Mouse (Mus musculus): ENCODE measurements around the gene Gnptab. TPM values are rescaled to one million over a fixed set of nuclear protein-coding genes. Genes with fewer than 3 reads are reported as not detected.

The Gnptab gene
- polyA plus RNA-seq, 1 experiment from 2014 or later: 9.7 TPM

DNA sequence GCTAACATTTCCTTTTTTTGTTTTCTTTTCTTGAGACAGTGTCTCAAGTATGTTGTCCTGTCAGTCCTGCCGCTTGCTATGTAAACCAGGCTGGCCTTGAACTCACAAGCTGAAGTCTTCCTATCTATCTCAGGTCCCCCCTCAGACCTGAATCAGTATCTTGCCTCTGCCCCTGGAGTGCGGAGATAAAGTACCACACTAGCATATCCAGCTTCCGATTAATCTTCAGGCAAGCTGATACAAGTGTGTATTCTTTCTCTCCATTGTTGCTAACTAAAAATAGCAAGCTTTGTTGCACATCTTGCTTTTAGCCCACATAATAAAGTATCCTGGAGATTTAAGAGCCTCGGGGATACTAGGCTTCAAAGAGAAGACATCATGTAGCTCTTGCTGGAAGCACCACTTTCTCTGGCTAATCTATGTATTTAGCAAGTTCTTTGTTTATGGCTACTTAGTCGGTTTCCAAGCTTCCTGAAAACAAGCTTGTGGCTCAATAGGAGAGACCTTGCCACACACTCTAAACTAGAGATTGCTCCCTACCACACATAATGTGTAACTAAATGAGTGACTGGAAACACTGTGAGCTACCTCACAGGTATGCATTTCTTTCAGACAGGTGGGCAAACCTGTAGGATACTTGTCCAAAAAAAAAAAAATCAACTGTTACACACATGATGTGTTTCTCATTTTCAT lies 27.4 kb upstream of the Gnptab start:
- H3K4me2 ChIP-seq (replicated peaks; ENCODE audit: low read depth, low read length): no peak overlapping the region
- no peak overlapping the region for H3K27ac ChIP-seq (ENCODE audit: low read depth, low read length)
- ATAC-seq (ENCODE audit: low FRiP score) (no peak), DNase-seq (ENCODE audit: low spot score) (no peak)
- no peaks in the 10 kb centered on the region for H3K9me3 ChIP-seq (ENCODE audit: control insufficient read depth, low read length)
- no peak overlapping the region for H3K4me3 ChIP-seq (ENCODE audit: low read depth, low read length)
- H3K4me1 ChIP-seq (replicated peaks; ENCODE audit: control insufficient read depth, insufficient read depth, low read length): no peaks in the 10 kb centered on the region
- no peaks in the 10 kb centered on the region for H3K36me3 ChIP-seq (ENCODE audit: control insufficient read depth, insufficient read depth, low read length)
- H3K9ac ChIP-seq (ENCODE audit: low read depth, low read length): no peak overlapping the region
- peaks cover 5% of the 10 kb centered on the region for H3K27me3 ChIP-seq (ENCODE audit: control insufficient read depth, insufficient read depth, low read length)
- WGBS: 78% methylated on average over 5 of the region's 5 CpGs

DNA sequence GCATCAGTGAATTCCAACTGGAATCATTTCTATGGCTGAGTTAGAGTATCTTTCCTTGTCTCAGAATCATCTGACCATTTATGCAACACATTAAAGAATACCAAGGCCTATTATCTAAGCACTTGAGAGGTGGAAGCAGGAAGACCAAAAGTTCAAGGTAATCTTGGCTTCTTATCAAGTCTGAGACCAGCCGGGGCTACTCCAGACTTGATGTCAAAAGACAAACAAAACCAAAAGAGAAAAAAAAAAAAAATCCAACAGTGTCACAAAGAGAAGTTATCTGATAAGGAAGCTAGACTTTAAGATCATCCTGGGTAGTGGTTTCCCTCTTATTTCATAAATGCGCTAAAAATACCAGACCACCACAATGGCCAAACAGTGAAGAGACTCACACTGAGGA lies 26.4 kb upstream of the Gnptab start:
- whole genome bisulfite sequencing: 98% methylated on average over 2 of the region's 2 CpGs
- ATAC-seq (ENCODE audit: low FRiP score): no peak
- no peak overlapping the region for H3K27ac ChIP-seq (ENCODE audit: low read depth, low read length)
- no peaks in the 10 kb centered on the region for H3K9me3 ChIP-seq (ENCODE audit: control insufficient read depth, low read length)
- H3K4me2 ChIP-seq (replicated peaks; ENCODE audit: low read depth, low read length): no peak overlapping the region
- DNase-seq (ENCODE audit: low spot score): no peak
- H3K27me3 ChIP-seq (ENCODE audit: control insufficient read depth, insufficient read depth, low read length): peaks cover 10% of the 10 kb centered on the region
- no peaks in the 10 kb centered on the region for H3K36me3 ChIP-seq (ENCODE audit: control insufficient read depth, insufficient read depth, low read length)
- no peak overlapping the region for H3K4me3 ChIP-seq (ENCODE audit: low read depth, low read length)
- no peak overlapping the region for H3K9ac ChIP-seq (ENCODE audit: low read depth, low read length)
- H3K4me1 ChIP-seq (replicated peaks; ENCODE audit: control insufficient read depth, insufficient read depth, low read length): no peaks in the 10 kb centered on the region

DNA sequence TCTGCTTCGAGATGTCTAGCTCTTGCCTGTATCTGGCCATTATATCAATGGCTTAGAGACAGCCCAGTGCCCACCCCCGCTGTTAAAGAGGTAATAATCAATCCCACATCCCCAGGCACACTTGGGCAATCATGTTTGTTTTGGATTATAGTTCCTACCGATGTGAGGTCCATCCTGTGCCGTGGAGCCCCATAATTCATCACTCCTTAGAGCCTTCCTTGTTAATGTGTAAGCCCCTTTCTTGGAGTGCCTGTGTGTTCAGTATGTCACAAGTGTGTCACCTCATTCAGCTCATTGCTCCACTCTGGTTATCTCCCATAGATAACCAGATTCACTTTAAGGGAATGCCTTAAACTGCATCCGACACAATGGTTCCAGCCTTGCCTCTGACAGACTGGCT lies 24.3 kb upstream of the Gnptab start:
- no peaks in the 10 kb centered on the region for H3K4me1 ChIP-seq (replicated peaks; ENCODE audit: control insufficient read depth, insufficient read depth, low read length)
- ATAC-seq (ENCODE audit: low FRiP score): no peak
- WGBS: 83% methylated on average over 5 of the region's 5 CpGs
- H3K4me3 ChIP-seq (ENCODE audit: low read depth, low read length): no peak overlapping the region
- no peak overlapping the region for H3K4me2 ChIP-seq (replicated peaks; ENCODE audit: low read depth, low read length)
- peaks cover 10% of the 10 kb centered on the region for H3K27me3 ChIP-seq (ENCODE audit: control insufficient read depth, insufficient read depth, low read length)
- H3K9ac ChIP-seq (ENCODE audit: low read depth, low read length): no peak overlapping the region
- H3K36me3 ChIP-seq (ENCODE audit: control insufficient read depth, insufficient read depth, low read length): no peaks in the 10 kb centered on the region
- H3K27ac ChIP-seq (ENCODE audit: low read depth, low read length): no peak overlapping the region
- no peaks in the 10 kb centered on the region for H3K9me3 ChIP-seq (ENCODE audit: control insufficient read depth, low read length)
- DNase-seq (ENCODE audit: low spot score): no peak

DNA sequence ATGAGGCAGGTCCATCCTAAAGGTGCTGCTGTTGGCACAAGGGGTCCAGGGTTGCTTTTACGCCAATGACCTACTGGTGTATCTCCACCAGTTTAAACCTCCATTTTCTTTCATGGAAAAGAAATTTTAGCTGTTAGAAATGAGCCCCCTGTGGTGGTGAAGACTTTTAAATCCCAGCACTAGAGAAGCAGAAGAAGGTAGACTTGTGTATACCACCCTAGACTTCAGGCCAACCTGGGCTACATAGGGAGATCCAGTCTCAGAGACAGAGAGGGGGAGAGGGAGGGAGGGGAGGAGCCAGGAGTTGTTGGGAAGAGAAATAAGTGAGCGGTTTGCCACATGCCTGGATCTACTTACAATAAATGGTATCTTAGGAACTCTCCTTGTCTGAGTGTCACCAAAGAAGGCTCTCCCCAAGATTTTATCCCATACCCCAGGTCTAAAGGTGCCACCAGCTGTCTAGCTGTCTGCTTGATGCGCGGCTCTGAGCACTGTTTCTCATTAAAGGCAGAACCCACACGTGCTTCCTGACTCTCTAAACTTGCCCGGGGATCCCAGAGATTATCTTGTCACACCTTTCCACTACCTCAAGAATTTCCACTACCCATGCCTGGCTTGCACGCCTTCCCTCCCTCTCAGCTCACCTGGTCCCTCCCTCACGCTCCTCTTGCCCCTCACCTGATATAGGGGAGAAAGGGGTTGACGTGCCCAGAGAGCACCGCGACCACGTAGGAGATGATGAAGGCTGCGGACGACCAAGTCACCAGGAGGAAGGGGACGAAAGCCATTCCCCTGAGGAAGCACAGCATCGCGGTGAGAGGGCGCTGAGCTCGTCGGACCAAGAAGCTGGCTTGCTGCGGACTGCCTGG lies 22.6 kb upstream of the Gnptab start:
- Histone ChIP-seq H3K36me3 (ENCODE audit: control insufficient read depth, insufficient read depth, low read length) (no peaks in the 10 kb centered on the region), H3K4me2 (replicated peaks; ENCODE audit: low read depth, low read length) (peak overlapping the region; percentile 76), H3K4me3 (ENCODE audit: low read depth, low read length) (peak overlapping the region; percentile 37), H3K27ac (ENCODE audit: low read depth, low read length) (no peak overlapping the region), H3K27me3 (ENCODE audit: control insufficient read depth, insufficient read depth, low read length) (peaks cover 10% of the 10 kb centered on the region), H3K9me3 (ENCODE audit: control insufficient read depth, low read length) (no peaks in the 10 kb centered on the region), H3K9ac (ENCODE audit: low read depth, low read length) (peak overlapping the region; percentile 46), H3K4me1 (replicated peaks; ENCODE audit: control insufficient read depth, insufficient read depth, low read length) (no peaks in the 10 kb centered on the region)
- 10% methylated on average over 21 of the region's 21 CpGs for WGBS
- ATAC-seq (ENCODE audit: low FRiP score): peak; percentile 38; the same call in 1 of the 2 replicates
- DNase-seq (ENCODE audit: low spot score): no peak

DNA sequence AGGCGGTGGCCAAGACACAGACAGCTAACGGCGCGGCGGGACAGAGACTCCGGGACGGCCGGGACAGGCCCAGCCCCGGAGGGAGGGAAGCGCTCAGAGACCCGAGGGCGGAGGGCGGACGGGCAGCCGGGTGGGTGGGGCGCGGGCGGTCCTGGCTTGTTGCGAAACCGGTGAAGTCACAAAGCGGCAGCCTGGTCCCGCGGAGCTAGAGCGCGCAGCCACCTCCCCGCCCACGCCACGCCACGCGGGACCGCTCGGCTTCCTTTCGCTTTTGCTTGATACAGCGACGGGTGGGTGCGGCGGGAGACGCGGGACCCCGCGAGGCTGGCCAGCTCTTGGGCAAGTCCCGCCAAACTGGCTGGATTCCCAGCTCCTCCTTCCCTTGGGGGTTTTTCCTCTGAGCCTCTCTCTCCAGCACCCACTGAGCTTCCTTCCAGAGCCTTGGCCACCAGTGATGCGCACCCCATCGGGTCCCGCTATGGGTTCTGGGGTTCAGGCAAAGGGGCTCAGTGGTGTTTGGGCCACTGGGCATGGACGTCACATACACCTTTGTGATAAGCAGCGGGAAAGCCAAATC lies 21.9 kb upstream of the Gnptab start:
- peak; percentile 74 for ATAC-seq (ENCODE audit: low FRiP score)
- WGBS: 3% methylated on average over 42 of the region's 47 CpGs
- Histone ChIP-seq H3K4me1 (replicated peaks; ENCODE audit: control insufficient read depth, insufficient read depth, low read length) (no peaks in the 10 kb centered on the region), H3K27ac (ENCODE audit: low read depth, low read length) (no peak overlapping the region), H3K36me3 (ENCODE audit: control insufficient read depth, insufficient read depth, low read length) (no peaks in the 10 kb centered on the region), H3K9me3 (ENCODE audit: control insufficient read depth, low read length) (no peaks in the 10 kb centered on the region), H3K4me2 (replicated peaks; ENCODE audit: low read depth, low read length) (peak overlapping the region; percentile 76), H3K9ac (ENCODE audit: low read depth, low read length) (peak overlapping the region; percentile 46), H3K4me3 (ENCODE audit: low read depth, low read length) (peak overlapping the region; percentile 37), H3K27me3 (ENCODE audit: control insufficient read depth, insufficient read depth, low read length) (peaks cover 10% of the 10 kb centered on the region)
- DNase-seq (ENCODE audit: low spot score): peak; percentile 54

DNA sequence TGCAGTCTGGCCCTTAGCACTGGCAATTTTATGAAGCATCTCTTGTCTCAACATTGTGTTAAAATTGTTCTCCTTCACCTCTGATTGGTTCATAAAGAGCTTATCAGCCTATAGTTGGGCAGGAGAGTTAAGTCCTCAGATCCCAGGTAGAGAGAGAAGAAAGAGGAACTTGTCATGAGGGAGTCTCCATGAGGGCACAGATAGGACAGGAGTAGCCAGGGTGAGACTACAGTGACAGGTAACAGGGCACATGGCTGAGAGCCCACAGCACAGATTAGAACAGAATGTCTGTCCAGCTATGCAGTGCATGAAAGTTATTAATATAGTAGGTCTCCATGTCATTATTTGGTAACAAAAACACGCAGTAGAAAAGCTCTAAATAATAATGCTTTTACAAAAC lies 16.7 kb upstream of the Gnptab start:
- no peak for ATAC-seq (ENCODE audit: low FRiP score)
- 83% methylated on average over 1 of the region's 1 CpGs for WGBS

DNA sequence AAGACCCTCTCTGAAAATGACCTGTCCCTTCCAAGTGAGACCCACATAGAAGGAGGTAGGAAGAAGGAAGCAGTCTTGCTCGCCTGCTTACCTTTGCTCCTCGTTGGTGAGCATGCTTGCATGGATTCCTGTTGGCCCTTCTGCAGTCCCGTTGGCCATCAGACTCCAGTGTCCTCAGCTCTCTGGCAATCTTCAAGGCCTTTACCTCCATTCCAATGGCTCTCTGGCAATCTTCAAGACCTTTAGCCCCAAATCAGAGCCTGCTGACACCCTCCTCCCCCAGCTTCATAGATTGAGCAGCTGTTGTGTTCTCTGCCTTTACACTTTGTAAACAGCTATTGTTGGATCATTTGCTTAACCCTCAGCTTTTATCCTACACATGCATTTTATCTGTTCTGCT lies 14.7 kb upstream of the Gnptab start:
- no peak overlapping the region for H3K4me3 ChIP-seq (ENCODE audit: low read depth, low read length)
- H3K27ac ChIP-seq (ENCODE audit: low read depth, low read length): no peak overlapping the region
- WGBS: 77% methylated on average over 3 of the region's 3 CpGs
- no peaks in the 10 kb centered on the region for H3K9me3 ChIP-seq (ENCODE audit: control insufficient read depth, low read length)
- ATAC-seq (ENCODE audit: low FRiP score) (no peak), DNase-seq (ENCODE audit: low spot score) (no peak)
- H3K9ac ChIP-seq (ENCODE audit: low read depth, low read length): no peak overlapping the region
- no peak overlapping the region for H3K4me2 ChIP-seq (replicated peaks; ENCODE audit: low read depth, low read length)
- H3K27me3 ChIP-seq (ENCODE audit: control insufficient read depth, insufficient read depth, low read length): no peaks in the 10 kb centered on the region
- no peaks in the 10 kb centered on the region for H3K36me3 ChIP-seq (ENCODE audit: control insufficient read depth, insufficient read depth, low read length)
- no peaks in the 10 kb centered on the region for H3K4me1 ChIP-seq (replicated peaks; ENCODE audit: control insufficient read depth, insufficient read depth, low read length)

More for the DNA sequence above, 16.7 kb upstream of the Gnptab start:
- H3K4me2 ChIP-seq (replicated peaks; ENCODE audit: low read depth, low read length): no peak overlapping the region
- no peaks in the 10 kb centered on the region for H3K9me3 ChIP-seq (ENCODE audit: control insufficient read depth, low read length)
- H3K4me1 ChIP-seq (replicated peaks; ENCODE audit: control insufficient read depth, insufficient read depth, low read length): no peaks in the 10 kb centered on the region
- H3K9ac ChIP-seq (ENCODE audit: low read depth, low read length): no peak overlapping the region
- no peaks in the 10 kb centered on the region for H3K36me3 ChIP-seq (ENCODE audit: control insufficient read depth, insufficient read depth, low read length)
- H3K4me3 ChIP-seq (ENCODE audit: low read depth, low read length): no peak overlapping the region
- no peak overlapping the region for H3K27ac ChIP-seq (ENCODE audit: low read depth, low read length)
- DNase-seq (ENCODE audit: low spot score): no peak
- H3K27me3 ChIP-seq (ENCODE audit: control insufficient read depth, insufficient read depth, low read length): no peaks in the 10 kb centered on the region; the same call in 1 of the 2 replicates

DNA sequence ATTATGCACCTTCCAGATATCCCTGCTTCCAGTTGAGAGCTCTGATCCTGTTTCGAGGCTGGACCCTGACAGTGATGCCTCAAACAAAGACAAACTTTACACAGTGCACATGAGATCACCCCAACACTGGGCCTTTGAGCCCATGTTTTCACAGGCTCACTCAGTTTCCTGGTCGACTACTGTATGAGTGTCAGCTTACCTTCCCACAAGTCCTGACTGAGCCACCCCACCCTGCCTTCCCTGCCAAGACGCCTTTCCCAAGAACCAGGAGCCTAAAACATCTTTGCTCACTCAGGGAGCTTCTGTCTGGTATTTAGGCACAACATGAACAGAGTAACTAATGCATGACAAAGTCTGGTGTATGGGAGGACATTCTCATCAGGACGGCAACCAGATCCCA lies 9.7 kb upstream of the Gnptab start:
- H3K36me3 ChIP-seq (ENCODE audit: control insufficient read depth, insufficient read depth, low read length): no peaks in the 10 kb centered on the region
- H3K4me2 ChIP-seq (replicated peaks; ENCODE audit: low read depth, low read length): no peak overlapping the region
- no peak overlapping the region for H3K27ac ChIP-seq (ENCODE audit: low read depth, low read length)
- no peaks in the 10 kb centered on the region for H3K27me3 ChIP-seq (ENCODE audit: control insufficient read depth, insufficient read depth, low read length)
- WGBS: 64% methylated on average over 4 of the region's 4 CpGs
- ATAC-seq (ENCODE audit: low FRiP score) (no peak), DNase-seq (ENCODE audit: low spot score) (no peak)
- no peaks in the 10 kb centered on the region for H3K4me1 ChIP-seq (replicated peaks; ENCODE audit: control insufficient read depth, insufficient read depth, low read length)
- H3K9me3 ChIP-seq (ENCODE audit: control insufficient read depth, low read length): no peaks in the 10 kb centered on the region
- no peak overlapping the region for H3K4me3 ChIP-seq (ENCODE audit: low read depth, low read length)
- H3K9ac ChIP-seq (ENCODE audit: low read depth, low read length): no peak overlapping the region
